Mouse (Mus musculus): ENCODE measurements at regions not wholly inside any gene's neighbourhood (a gene's known extent, or its start where the extent isn't known, plus 50 kb on each side); places are given as distances from the start of the nearest gene placed in this dataset.

DNA sequence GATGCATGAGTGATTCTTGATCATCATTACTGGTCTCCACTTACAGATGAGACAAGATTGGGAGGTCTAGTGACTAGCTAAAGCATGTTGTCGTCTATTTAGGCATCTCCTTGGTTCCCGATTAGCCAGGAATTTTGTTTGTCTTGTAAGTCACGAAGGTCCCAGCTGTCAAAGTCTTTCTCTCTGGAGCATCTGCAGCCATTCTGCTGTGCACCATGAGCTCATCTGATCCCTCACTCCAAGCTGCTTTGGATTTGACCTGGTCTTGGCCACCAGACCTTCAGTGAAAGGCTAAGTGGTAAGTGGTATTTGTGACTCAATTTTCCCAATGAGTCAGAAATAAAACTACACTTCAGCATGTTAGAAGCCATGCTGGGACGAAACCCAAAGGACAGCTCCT, 53.3 kb upstream of the Creb5 start:
- no peak for DNase-seq (ENCODE audit: low read depth, low spot score)

DNA sequence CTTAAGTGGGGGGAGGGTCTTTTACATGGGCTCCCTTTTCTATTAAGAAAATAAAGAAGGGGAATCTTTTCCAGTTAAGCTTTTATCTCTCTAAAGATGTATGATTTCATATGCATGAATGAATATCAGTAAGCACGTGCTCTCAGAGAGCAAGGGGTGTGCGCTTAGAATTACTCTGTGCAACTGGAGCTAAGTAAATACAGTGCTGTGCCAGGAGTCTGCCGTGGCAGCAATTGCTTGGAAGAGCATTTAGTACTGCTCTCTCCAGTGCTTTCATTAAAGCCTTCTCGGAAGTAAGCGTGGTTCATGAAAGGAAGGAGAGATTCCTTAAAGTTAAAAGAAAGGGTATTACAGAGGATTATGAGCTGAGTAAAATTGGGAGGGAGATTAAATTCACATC, 54.5 kb upstream of the Creb5 start:
- no peak for DNase-seq (ENCODE audit: low read depth, low spot score)

DNA sequence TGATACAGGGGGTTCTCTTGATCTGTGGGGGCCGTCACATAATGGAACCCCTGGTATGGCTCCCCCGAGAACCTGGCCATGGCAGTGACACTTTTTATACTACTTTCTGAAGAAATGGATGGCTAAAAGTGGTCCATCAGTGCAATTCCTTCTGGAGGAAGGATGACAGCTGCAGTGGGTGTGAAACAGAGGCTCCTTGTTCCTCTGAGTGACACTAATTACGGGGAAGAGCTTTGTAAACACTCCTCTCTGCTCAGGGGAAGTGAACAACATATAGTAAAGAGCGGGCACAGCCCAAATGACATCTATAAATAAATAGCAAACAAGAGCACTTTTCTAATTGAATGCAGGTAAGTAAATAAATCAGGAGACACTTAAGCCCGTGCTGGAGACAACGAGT, 57.7 kb upstream of the Creb5 start:
- DNase-seq (ENCODE audit: low read depth, low spot score): no peak

DNA sequence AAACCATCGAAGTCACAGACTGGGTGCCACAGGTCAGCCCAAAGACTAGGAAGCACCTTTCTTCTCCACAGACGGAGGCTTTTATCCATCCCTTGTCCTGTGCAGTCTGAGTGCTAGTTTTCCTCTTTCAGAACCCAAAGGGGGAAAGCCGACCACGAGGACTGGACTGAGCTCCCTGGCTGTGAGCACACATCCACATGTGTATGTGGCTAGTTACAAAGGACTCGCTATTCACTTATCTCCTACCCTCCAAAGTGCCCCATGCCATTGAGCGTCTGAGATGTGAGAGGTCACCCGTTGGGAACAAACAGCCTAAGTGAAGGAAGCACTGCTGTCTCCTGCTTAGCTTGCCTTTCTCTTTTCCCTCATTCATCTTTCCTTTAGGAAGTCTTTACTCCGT, 65.0 kb upstream of the Creb5 start:
- DNase-seq (ENCODE audit: low read depth, low spot score): no peak

DNA sequence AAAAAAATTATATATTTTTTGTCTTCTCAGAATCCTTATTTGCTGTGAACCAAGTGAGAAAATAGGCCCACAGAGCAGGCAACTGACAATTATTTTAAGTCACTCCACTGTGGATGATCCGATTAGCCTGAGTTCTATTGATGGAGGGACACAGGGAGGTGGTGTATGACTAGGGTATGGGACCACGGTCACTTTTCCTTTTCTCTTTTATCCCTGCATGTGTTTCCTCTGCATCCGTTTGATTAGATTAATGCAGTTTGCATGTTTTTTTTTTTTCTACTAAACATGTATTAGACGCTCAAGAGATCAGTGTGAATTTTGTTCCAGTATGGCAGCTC, 65.4 kb upstream of the Creb5 start:
- no peak for DNase-seq (ENCODE audit: low read depth, low spot score)

DNA sequence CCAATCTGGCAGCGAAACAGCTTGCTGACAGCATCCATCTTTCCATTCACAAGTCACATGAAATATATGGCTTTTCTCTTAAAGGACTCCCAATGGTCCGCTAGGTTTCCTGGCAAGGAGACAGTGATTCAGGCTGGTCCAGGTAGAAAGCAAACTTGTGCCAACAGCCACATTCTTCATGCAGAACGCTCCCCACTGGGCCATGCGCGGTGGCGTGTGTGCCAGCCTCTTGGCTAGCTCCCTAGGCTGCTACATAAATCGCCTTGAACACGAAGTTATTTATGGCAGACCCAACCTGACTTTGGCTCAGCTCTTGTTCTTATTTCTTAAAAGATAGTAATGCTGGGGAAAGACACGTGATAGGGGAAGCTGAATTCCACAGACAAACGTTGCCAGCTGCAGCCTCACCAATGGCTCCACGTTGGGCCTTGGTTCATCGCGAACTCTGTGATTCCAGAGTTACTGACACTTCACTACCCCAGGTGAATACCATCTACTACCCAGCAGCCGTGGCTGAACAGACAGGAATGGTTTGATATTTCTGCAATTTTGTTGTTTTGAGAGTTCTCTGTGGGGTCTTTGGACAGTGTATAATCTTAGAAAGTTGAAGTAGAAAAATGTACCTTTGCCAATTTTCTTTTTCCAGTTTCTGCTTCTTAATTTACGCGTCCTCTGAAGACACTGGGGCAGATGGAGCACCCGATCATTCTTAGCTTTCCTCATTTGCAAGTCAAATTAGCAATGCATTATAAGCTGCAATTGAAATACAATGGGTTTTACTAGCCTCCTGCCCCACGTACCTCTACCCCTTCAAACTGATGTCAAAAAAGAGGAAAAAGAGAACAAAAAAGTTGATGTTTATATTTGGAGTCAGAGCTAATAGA, 66.0 kb upstream of the Creb5 start:
- no peak for DNase-seq (ENCODE audit: low read depth, low spot score)

DNA sequence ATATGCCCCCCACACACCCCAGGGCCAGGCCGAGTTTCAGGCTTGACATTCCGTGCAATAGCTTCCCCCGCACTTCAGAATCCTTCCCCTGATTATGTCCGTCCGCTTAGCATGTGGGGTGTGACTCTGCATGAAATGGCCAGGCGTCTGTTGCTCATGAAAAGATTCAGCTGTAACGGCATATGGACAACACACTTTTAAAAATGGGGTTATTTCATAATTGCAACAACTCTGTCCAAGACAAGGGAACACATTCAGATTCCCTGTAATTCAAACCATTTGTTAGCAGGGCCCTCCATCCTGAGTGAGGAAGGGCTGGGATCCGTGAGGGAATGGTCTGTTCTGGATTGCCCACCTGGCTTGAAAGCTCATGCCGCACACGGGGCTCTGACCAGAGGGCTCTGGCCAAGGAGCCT, 68.2 kb upstream of the Creb5 start:
- no peak for DNase-seq (ENCODE audit: low read depth, low spot score)

DNA sequence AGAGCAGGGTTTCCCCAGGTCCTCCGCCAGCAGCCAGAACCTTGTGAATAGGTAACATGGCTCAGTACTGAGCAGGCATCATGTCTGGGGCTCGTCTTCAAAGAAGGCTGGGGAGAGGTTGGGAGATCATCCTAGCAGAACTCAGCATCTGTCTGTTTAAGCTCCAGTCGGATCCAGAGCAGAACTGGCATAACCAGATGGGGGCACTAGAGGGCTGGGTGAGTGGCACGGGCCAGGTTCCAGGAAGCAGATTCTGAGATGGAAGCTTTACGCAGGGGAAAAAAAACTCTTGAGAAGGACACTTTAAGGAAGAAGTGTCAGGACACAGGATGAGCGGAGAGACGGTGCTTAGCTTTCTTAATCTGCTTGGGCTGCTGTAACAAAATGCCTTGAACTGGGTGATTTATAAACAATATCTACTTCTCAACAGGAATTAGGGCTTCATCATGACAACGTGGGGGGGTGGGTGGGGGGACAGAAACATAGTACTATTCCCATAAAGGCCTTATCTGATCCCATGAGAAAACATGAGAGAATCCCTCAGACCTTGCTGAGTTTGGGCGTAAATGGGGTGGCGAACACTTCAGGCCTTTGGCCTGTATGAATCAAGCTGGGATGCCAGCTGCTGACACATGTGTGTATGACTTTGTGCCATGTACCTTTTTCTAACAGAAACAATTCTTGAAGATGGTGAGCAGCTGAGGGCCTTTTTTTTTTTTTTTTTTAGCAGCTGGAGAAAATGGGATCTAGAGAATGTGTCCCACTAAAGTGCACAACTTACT, 69.6 kb upstream of the Creb5 start:
- peak; percentile 69 for DNase-seq (ENCODE audit: low read depth, low spot score)

DNA sequence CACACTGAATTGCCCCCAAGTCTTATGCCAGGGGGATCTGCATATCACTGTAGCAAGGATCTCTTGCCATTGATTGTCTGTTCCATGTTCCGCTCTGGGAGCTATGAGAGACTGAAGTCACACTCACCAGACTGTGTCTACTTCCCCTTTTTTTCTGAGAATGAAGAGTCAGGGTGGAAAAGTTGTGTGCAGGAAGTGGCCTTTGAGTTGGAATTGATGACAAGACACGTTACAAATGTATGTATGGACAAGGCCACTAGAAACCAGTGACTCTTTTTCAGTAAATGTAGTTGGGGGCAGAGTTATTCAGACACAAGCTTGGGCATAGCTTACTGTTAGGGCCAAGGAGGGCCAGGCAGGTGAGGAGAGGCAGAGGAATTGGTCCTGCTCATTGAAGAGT, 70.4 kb upstream of the Creb5 start:
- DNase-seq (ENCODE audit: low read depth, low spot score): no peak

DNA sequence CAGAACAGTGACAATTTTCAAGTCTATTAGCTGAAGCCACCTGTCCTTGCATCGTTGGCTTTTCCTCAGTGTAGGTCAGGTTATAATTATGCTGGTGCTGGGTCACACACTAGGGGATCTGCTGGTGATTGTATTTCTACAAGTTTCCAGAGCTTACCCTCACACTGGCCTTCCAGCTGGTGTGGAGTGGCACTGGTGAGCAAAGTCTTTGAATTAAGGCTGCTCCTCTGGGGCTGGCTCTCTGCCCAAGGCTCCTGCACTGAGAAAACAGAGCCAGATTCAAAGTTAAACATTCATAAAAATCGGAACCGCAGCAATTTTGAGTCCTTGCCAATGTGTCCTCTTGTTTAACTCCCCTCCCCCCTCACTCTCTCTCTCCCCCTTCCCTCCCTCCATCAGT, 75.7 kb upstream of the Creb5 start:
- DNase-seq (ENCODE audit: low read depth, low spot score): no peak

DNA sequence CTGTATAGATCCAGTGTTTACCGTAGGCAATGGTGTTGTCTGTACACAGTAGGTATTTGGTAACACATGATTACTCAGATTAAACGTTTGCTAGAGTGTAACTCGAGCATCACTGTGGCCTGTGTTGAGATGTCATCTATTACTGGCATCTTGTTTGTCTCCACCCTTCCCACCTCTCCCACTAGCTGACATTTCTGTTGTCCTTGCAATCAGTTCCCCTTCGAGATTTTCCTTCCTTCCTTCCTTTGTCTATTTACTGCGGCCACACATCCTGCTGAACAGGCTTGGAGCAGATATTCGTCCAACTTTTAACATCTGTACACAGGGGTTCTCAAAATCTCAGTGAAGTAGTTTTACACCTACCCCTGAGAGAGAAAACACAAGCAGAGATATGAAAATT, 77.7 kb upstream of the Creb5 start:
- DNase-seq (ENCODE audit: low read depth, low spot score): no peak

DNA sequence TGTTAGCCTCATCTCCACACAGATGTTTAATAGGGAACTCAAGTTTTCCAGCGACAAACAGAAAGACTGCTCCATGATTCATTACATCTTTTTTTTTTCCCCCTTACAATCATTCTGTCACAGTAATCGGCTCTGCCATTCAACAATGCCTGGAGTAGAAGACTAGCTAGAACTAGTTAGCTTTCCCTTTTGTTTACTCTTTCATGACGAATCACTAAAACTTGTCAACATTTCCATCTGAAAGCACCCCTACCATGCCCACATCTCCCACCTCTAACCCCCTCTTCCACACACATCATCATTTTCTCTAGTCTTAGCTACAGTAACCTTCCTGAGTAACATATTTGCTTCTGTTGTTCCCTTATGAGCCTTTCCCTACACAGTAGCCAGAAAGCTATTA, 78.6 kb upstream of the Creb5 start:
- DNase-seq (ENCODE audit: low read depth, low spot score): peak; percentile 76

DNA sequence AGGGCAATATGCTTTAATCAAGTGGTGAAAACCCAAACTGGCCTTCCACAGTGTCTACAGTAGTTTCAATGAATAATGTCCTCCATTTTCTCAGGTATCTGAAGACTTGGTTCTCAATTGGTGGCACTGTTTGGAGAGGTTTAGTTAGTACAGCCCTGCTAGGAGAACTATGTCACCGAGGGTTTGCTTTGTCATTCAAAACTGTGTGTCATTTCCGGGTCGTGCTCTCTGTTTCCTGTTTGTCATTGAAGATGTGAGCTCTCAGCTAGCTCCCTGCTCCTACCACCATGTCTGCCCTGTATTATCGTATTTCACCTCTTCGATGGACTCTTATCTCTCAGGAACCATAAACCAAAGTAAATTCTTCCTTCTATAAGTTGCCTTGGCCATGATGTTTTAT, 79.3 kb upstream of the Creb5 start:
- peak; percentile 74 for DNase-seq (ENCODE audit: low read depth, low spot score)

DNA sequence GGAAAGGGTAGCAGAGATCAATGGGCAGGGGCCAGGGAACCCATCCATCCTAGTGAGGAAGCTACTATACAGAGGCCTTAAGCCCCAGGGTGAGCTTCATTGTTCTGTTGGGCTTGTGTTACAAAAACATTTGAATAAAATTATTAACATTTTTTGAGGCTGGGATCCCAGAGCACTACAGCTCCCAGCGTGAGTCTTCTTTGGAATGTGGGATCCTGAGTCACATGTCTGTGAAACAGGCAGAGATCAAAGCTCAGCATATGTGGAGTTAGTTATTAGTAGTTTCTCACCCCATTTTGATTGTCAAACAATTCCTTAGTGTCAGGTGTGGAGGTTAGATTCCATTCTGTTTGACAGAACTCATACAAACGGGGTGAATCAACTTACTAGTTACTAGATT, 79.7 kb upstream of the Creb5 start:
- no peak for DNase-seq (ENCODE audit: low read depth, low spot score)

DNA sequence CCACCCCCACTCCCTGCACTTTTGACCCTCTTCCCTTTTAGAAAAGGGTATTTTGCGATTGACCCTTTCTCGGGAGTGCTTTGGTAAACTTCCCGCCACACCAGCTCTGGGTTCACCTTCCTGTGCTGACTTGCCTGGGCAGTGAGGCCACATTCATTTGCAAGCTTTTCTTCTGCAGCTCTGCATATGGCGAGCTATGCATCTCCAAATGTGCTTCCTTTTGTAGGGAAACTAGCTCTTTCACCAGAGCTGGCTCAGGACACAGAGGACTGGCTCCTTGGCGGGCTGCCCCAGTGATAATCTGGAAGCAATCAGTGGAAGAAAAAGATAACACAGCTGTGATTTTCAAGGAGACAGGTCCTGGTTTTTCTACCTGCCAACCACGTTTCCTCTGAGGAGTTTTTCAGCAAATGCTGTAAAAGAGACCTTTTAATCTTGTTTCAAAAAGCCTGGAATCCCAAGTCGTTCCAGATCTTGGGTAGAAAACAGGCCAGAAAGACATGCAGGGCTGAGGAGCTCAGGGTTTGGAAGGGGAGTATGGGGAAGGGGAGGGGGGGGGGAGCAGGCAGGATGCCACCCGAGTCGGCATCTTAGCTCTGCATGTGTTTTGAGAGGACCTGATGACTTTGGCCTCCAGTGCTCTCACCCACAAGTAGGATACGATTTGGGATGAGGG, 85.7 kb upstream of the Creb5 start:
- peak; percentile 92 for DNase-seq (ENCODE audit: low read depth, low spot score)

DNA sequence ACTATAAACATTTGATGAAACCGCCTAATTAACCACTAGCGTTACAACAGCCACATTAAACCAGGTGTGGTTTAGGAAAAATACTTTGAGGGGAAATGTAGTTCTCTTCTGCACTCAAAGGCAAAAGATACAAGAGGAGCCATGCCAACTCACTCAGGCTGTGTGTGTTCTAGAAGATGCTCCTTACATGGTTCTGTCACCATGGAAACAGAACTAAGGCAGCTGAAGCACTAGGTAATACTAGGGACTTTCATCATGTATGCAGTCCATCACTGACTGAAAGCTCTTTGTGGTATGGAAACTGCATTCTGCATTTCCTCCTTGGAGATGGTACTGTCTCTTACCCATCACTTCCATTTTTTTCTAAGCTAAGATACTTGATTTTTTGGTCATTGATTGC, 87.6 kb upstream of the Creb5 start:
- DNase-seq (ENCODE audit: low read depth, low spot score): no peak

DNA sequence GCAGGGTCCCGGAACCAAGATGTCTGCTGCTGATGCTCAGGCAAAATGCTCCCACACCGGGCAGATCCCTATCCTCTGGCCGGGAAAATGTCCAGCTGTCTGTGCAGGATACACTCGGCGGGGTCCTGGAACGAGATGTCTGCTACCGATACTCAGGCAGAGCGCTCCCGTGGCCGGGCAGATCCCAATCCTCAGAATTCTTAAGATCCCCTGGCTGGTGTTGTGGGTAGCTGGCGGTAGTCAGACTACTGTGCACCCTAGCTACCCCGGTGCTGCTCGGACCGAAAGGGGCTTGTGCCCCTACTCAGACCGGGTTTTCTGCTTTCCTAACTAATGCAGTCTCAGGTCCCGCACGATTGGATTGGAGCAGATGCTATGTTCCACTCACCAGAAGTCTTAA, 104.9 kb upstream of the Creb5 start:
- DNase-seq (ENCODE audit: low read depth, low spot score): peak; percentile 46

DNA sequence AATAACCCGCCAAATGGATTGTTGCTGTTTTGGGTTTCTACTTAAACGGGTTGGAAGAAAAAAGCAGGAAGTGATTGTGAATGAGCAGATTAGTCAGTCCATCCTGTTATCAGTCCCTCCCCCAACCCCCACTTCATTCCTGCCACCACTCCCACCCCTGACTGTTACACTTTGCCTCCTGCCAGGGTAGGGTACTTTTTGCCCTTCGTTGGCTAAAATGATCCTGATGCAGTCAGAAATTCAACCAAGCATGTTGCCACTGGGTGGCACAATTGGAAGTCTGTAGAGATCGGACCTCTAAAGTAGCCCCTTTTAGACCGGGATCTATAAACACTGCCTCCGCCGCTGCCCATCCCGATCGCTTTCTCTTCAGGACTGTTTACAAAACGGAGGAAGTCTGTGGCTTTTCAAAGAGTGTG, 96.0 kb upstream of the Jazf1 start:
- peak; percentile 62 for DNase-seq (ENCODE audit: low read depth, low spot score)

DNA sequence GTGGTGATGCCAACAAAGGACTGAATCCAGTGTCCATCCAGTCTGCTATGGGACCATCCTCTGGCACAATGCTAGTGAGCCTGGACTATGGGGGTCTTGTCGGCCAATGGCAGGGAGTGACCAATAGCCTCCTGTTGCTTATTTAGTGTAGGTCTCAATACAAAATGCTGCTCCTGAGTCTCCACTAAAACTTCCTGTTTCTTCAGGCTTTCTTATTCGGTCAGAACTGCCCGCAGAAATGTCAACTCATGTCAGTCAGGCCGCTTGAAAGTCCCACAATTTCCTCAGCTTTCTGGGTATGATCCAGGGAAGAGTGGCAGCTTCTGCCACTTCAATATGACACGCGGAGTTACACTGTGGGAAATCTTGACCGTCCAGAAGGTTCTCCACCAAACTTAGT, 94.7 kb upstream of the Jazf1 start:
- DNase-seq (ENCODE audit: low read depth, low spot score): no peak

DNA sequence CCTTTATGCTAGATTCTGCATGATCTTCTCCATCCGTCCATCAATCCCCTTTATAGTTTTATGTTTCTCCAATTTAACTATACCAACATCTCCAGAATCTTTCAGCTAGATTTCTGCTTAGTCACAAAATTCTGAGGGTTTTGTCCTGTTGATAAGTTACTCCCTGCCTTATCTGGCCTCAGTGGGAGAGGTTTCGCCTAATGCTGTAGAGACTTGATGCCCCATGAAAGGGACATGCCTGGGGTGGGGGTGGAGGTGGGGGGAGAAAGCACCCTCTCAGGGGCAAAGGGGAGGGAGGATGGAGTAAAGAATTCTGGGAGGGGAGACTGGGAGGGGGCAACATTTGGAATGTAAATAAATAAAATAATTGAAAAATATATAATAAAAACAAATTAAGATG, 93.2 kb upstream of the Jazf1 start:
- DNase-seq (ENCODE audit: low read depth, low spot score): no peak

DNA sequence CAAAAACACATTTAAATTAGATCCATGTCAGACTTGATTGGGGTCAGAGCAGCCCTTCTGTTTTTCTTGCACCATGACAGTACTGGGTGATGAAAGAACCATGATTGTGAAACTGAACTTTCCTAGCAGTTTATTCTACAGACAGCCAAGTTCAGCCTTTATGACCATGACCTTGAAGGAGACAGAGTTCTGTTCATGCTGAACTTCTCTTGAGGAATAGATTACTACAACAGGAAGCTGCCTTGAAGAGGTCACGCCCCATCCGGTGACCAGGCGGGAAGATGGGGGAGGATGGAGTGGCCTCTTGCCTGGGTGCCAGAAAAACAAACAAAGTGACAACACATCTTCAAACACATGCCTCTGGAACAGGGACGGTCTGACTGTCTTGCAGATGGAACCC, 86.2 kb upstream of the Jazf1 start:
- DNase-seq (ENCODE audit: low read depth, low spot score): no peak

DNA sequence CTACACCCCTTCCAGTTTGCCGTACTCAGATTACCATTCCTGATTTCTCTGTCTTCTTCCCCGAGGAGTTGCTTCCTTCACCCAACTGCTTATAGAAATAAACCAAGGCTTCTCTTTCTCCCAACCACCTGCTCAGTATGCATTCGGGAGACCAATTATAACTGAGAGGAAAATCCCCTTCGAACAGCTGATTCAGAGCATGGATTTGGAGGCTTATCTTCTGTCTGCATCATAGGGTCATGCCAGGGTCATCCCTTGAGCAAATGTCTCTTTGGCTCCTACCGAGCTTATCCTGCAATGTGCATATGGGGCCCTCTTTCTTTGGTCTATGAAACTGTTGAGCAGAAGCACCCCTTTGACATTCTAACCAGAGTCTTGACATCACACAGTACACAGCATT, 79.0 kb upstream of the Jazf1 start:
- no peak for DNase-seq (ENCODE audit: low read depth, low spot score)
